Mouse (Mus musculus): ENCODE measurements around the gene Pip4k2a. TPM values are rescaled to one million over a fixed set of nuclear protein-coding genes. Genes with fewer than 3 reads are reported as not detected.

Pip4k2a gene
- polyA plus RNA-seq, 1 experiment from 2014 or later = 8.8 TPM

DNA sequence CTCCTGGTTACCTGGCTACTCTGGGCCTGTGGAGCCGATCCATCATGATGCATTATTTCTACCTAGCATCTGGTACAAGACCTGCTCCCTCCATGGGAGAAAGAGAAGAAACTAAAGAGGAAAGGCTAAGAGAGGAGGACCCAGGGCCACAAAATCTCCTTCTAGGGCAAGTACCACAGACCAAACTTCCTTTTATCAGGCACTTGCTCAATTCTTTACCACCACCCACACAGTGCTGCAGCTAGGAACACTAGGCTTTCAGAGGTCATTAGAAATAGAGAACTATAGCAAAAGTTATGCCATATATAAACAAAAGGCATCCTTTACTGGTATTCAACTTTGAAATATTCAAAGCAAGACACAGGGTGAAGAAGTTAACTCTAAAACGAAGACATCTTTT lies 21.8 kb downstream of the Pip4k2a start:
- Histone ChIP-seq H3K4me2 (ENCODE audit: low read depth, severe bottlenecking) (no peak overlapping the region), H3K9me3 (ENCODE audit: control insufficient read depth, low read length) (0 out of 2 replicates have a peak, but pooled peaks cover 3% of the 10 kb centered on the region), H3K4me1 (ENCODE audit: control insufficient read depth, insufficient read depth, low read length) (no peaks in the 10 kb centered on the region), H3K27me3 (ENCODE audit: control insufficient read depth, insufficient read depth, low read length) (no peaks in the 10 kb centered on the region), H3K4me3 (ENCODE audit: low read depth, low read length) (no peak overlapping the region), H3K36me3 (ENCODE audit: control insufficient read depth, insufficient read depth, low read length) (no peaks in the 10 kb centered on the region), H3K9ac (ENCODE audit: low read length) (no peak overlapping the region), H3K27ac (replicated peaks; ENCODE audit: low read depth, low read length) (no peak overlapping the region)
- 87% methylated on average over 2 of the region's 2 CpGs for WGBS
- DNase-seq (ENCODE audit: low spot score) (no peak), ATAC-seq (ENCODE audit: insufficient number of reproducible peaks, low FRiP score, low TSS enrichment, low read depth) (no peak)

DNA sequence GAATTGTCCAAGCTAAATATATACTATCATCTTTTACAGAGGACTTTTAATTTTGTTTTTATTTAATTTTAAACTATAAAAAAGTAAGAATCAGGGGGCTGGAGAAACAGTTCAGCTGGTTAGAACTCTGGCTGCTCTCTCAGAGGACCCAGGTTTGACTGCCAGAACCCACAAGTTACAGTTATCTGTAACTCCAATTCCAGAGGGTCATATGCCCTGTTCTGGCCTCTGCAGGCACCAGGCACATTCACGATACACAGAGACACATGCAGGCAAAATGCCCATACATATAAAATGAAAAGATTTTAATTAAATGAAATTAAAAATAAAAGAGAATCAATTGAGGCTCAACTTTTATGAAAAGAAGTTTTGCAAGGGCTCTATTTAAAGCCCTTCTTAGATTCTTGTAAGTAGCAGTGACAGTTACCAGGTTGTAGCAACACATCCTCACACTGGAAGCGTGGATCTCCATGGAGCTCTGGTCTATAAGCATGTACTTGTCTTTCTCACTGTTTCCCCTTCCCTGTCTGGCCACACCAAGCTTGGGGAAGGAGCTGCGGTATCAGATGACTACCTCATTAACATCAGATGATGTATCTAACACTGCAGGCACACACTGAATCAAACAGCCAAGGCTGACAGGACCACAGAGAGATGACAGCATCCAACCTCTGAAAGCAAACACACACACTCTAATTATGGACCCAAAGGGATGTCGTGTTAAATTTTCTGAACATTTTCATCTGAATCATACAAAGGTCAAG lies 22.9 kb downstream of the Pip4k2a start:
- WGBS = 62% methylated on average over 4 of the region's 4 CpGs
- H3K4me2 ChIP-seq (ENCODE audit: low read depth, severe bottlenecking) = no peak overlapping the region
- H3K27me3 ChIP-seq (ENCODE audit: control insufficient read depth, insufficient read depth, low read length) = no peaks in the 10 kb centered on the region
- H3K9me3 ChIP-seq (ENCODE audit: control insufficient read depth, low read length) = 0 out of 2 replicates have a peak, but pooled peaks cover 3% of the 10 kb centered on the region
- H3K36me3 ChIP-seq (ENCODE audit: control insufficient read depth, insufficient read depth, low read length) = no peaks in the 10 kb centered on the region
- DNase-seq (ENCODE audit: low spot score) = no peak
- H3K27ac ChIP-seq (replicated peaks; ENCODE audit: low read depth, low read length) = no peak overlapping the region
- H3K4me3 ChIP-seq (ENCODE audit: low read depth, low read length) = no peak overlapping the region
- H3K9ac ChIP-seq (ENCODE audit: low read length) = no peak overlapping the region
- ATAC-seq (ENCODE audit: insufficient number of reproducible peaks, low FRiP score, low TSS enrichment, low read depth) = no peak
- H3K4me1 ChIP-seq (ENCODE audit: control insufficient read depth, insufficient read depth, low read length) = no peaks in the 10 kb centered on the region

DNA sequence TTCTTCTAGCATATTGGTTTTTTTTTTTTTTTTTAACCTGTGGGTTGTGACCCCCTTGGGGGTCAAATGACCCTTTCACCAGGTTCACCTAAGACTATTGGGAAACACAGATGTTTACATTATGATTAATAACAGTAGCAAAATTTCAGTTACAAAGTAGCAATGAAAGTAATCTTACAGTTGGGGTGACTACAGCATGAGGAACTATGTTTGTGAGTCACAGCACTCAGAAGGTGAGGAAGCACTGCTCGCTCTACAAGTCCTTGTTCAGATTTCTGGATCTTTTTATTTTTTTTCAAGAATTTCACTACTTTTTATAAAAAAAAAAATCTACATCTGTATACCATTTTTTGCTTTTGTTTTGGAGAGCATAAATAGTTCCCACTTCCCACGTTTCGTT lies 26.4 kb downstream of the Pip4k2a start:
- Histone ChIP-seq H3K27ac (replicated peaks; ENCODE audit: low read depth, low read length) (no peak overlapping the region), H3K4me1 (ENCODE audit: control insufficient read depth, insufficient read depth, low read length) (no peaks in the 10 kb centered on the region), H3K27me3 (ENCODE audit: control insufficient read depth, insufficient read depth, low read length) (no peaks in the 10 kb centered on the region), H3K9me3 (ENCODE audit: control insufficient read depth, low read length) (0 out of 2 replicates have a peak, but pooled peaks cover 3% of the 10 kb centered on the region), H3K36me3 (ENCODE audit: control insufficient read depth, insufficient read depth, low read length) (no peaks in the 10 kb centered on the region), H3K4me2 (ENCODE audit: low read depth, severe bottlenecking) (no peak overlapping the region), H3K9ac (ENCODE audit: low read length) (no peak overlapping the region), H3K4me3 (ENCODE audit: low read depth, low read length) (no peak overlapping the region)
- no peak for DNase-seq (ENCODE audit: low spot score)
- 73% methylated on average over 3 of the region's 3 CpGs for WGBS
- ATAC-seq (ENCODE audit: insufficient number of reproducible peaks, low FRiP score, low TSS enrichment, low read depth) = no peak

- Histone ChIP-seq H3K27me3 (ENCODE audit: control insufficient read depth, insufficient read depth, low read length) (no peaks in the 10 kb centered on the region), H3K36me3 (ENCODE audit: control insufficient read depth, insufficient read depth, low read length) (no peaks in the 10 kb centered on the region), H3K9ac (ENCODE audit: low read length) (no peak overlapping the region), H3K9me3 (ENCODE audit: control insufficient read depth, low read length) (0 out of 2 replicates have a peak, but pooled peaks cover 3% of the 10 kb centered on the region), H3K4me2 (ENCODE audit: low read depth, severe bottlenecking) (no peak overlapping the region), H3K4me3 (ENCODE audit: low read depth, low read length) (no peak overlapping the region), H3K27ac (replicated peaks; ENCODE audit: low read depth, low read length) (no peak overlapping the region), H3K4me1 (ENCODE audit: control insufficient read depth, insufficient read depth, low read length) (no peaks in the 10 kb centered on the region)
- no peak for ATAC-seq (ENCODE audit: insufficient number of reproducible peaks, low FRiP score, low TSS enrichment, low read depth)
- no peak for DNase-seq (ENCODE audit: low spot score)
- 87% methylated on average over 2 of the region's 2 CpGs for WGBS
Observed at GRCm38 (mm10) chr2:18970461-18970860, 27.5 kb downstream of the Pip4k2a start.

DNA sequence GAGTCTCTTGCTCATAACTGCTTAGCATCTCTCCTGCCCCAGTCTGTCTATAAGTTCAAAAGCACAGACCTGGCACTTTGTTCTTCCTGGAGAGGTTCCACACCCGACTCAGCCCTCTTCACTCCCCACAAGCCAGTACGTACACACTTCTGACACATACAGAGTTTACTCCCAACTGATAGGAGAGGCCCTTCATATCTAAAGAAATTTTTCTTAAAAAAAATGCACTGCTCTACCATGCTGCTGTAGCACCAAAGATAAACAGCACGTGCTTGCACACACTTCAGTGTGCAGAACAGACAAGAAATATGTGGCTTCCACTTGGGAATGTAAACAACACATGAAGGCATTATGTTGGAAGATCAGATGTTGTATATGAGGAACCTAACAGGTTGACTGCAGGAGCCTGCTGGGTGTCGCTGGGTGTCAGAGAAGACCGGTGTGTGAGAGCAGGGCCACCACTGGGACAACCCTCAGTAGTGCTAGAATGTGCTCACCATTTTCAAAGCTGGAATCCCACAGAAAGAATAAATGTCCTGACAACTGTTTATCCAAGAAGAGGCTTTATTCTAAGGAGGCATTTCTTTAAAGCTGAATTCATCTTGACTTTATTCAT lies 28.8 kb downstream of the Pip4k2a start:
- DNase-seq (ENCODE audit: low spot score) (no peak), ATAC-seq (ENCODE audit: insufficient number of reproducible peaks, low FRiP score, low TSS enrichment, low read depth) (no peak)
- Histone ChIP-seq H3K9ac (ENCODE audit: low read length) (no peak overlapping the region), H3K4me1 (ENCODE audit: control insufficient read depth, insufficient read depth, low read length) (no peaks in the 10 kb centered on the region), H3K4me2 (ENCODE audit: low read depth, severe bottlenecking) (no peak overlapping the region), H3K36me3 (ENCODE audit: control insufficient read depth, insufficient read depth, low read length) (no peaks in the 10 kb centered on the region), H3K27ac (replicated peaks; ENCODE audit: low read depth, low read length) (no peak overlapping the region), H3K4me3 (ENCODE audit: low read depth, low read length) (no peak overlapping the region), H3K27me3 (ENCODE audit: control insufficient read depth, insufficient read depth, low read length) (no peaks in the 10 kb centered on the region), H3K9me3 (ENCODE audit: control insufficient read depth, low read length) (0 out of 2 replicates have a peak, but pooled peaks cover 3% of the 10 kb centered on the region)
- WGBS = 86% methylated on average over 5 of the region's 5 CpGs

GRCm38 (mm10) chr2:18967451-18968063 lies 30.4 kb downstream of the Pip4k2a start:
- Histone ChIP-seq H3K27ac (replicated peaks; ENCODE audit: low read depth, low read length) (no peak overlapping the region), H3K4me3 (ENCODE audit: low read depth, low read length) (no peak overlapping the region), H3K27me3 (ENCODE audit: control insufficient read depth, insufficient read depth, low read length) (no peaks in the 10 kb centered on the region), H3K9ac (ENCODE audit: low read length) (no peak overlapping the region), H3K36me3 (ENCODE audit: control insufficient read depth, insufficient read depth, low read length) (no peaks in the 10 kb centered on the region), H3K9me3 (ENCODE audit: control insufficient read depth, low read length) (no peaks in the 10 kb centered on the region), H3K4me2 (ENCODE audit: low read depth, severe bottlenecking) (no peak overlapping the region), H3K4me1 (ENCODE audit: control insufficient read depth, insufficient read depth, low read length) (no peaks in the 10 kb centered on the region)
- ATAC-seq (ENCODE audit: insufficient number of reproducible peaks, low FRiP score, low TSS enrichment, low read depth) (no peak), DNase-seq (ENCODE audit: low spot score) (no peak)
- 92% methylated on average over 5 of the region's 5 CpGs for WGBS

DNA sequence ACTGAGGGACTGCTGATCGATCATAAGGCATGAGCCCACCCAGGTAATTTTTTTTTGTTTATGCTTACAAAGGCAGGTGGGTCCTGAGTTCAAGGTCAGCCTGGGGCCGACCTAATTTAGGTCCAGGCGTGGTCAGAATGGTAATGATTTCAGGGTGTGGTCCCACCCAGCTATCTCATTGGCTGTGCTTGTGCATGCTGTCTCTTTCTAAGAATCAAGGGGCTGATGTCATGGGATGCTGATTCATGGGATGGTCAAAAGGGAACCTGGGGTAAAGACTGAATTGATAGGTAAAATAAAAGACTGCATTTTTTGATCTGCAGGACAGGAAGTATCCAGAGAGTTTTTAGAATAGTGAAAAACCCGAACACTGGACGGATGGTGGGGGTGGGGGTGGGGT lies 31.4 kb downstream of the Pip4k2a start:
- no peak overlapping the region for H3K4me3 ChIP-seq (ENCODE audit: low read depth, low read length)
- H3K27ac ChIP-seq (replicated peaks; ENCODE audit: low read depth, low read length) = no peak overlapping the region
- H3K4me2 ChIP-seq (ENCODE audit: low read depth, severe bottlenecking) = no peak overlapping the region
- no peaks in the 10 kb centered on the region for H3K4me1 ChIP-seq (ENCODE audit: control insufficient read depth, insufficient read depth, low read length)
- DNase-seq (ENCODE audit: low spot score) (no peak), ATAC-seq (ENCODE audit: insufficient number of reproducible peaks, low FRiP score, low TSS enrichment, low read depth) (no peak)
- H3K36me3 ChIP-seq (ENCODE audit: control insufficient read depth, insufficient read depth, low read length) = no peaks in the 10 kb centered on the region
- H3K9ac ChIP-seq (ENCODE audit: low read length) = no peak overlapping the region
- no peaks in the 10 kb centered on the region for H3K9me3 ChIP-seq (ENCODE audit: control insufficient read depth, low read length)
- 89% methylated on average over 5 of the region's 5 CpGs for WGBS
- no peaks in the 10 kb centered on the region for H3K27me3 ChIP-seq (ENCODE audit: control insufficient read depth, insufficient read depth, low read length)

- no peaks in the 10 kb centered on the region for H3K27me3 ChIP-seq (ENCODE audit: control insufficient read depth, insufficient read depth, low read length)
- ATAC-seq (ENCODE audit: insufficient number of reproducible peaks, low FRiP score, low TSS enrichment, low read depth) = no peak
- no peak overlapping the region for H3K4me3 ChIP-seq (ENCODE audit: low read depth, low read length)
- no peak overlapping the region for H3K9ac ChIP-seq (ENCODE audit: low read length)
- 91% methylated on average over 2 of the region's 2 CpGs for WGBS
- H3K27ac ChIP-seq (replicated peaks; ENCODE audit: low read depth, low read length) = no peak overlapping the region
- no peaks in the 10 kb centered on the region for H3K9me3 ChIP-seq (ENCODE audit: control insufficient read depth, low read length)
- no peak overlapping the region for H3K4me2 ChIP-seq (ENCODE audit: low read depth, severe bottlenecking)
- peaks cover 5% of the 10 kb centered on the region; the same call in 1 of the 2 replicates for H3K4me1 ChIP-seq (ENCODE audit: control insufficient read depth, insufficient read depth, low read length)
- no peaks in the 10 kb centered on the region for H3K36me3 ChIP-seq (ENCODE audit: control insufficient read depth, insufficient read depth, low read length)
- DNase-seq (ENCODE audit: low spot score) = no peak
Observed at GRCm38 (mm10) chr2:18965950-18966349, 32.0 kb downstream of the Pip4k2a start.

Data from limb, embryonic 11.5 days (tissue).